Mouse (Mus musculus): ENCODE measurements around the gene Gm9918. TPM values are rescaled to one million over a fixed set of nuclear protein-coding genes. Genes with fewer than 3 reads are reported as not detected.

The Gm9918 gene
- polyA plus RNA-seq, 1 experiment: 0.15 TPM

DNA sequence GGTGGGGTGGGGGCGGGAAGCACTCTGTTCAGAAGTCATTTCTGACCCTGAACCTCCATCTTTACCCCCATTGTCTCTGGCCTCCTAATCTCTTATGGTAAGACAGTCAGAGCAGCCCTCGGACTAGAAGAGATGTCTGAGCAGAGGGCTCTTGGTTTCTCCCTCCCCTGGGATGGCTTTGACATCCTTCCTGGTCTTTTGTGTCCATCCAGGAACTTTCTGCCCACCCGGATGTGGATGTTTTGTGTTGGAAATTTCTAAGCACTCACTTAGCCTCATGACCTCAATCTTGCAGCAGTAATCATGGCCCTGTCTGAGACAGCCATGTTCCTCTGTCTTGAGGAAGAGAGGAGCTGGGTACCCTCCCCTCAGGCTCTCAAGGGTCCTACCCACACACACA lies 1.1 kb downstream of the Gm9918 start:
- no peak overlapping the region for H3K4me3 ChIP-seq (replicated peaks; ENCODE audit: insufficient read depth, low read depth, low read length)
- TF ChIP-seq CTCF (IDR thresholded peaks at IDR 0.05; ENCODE audit: borderline replicate concordance, insufficient read depth, low read depth, low read length) (no peak), POLR2A (IDR thresholded peaks at IDR 0.05; ENCODE audit: borderline replicate concordance, insufficient read depth, low read length) (no peak)

DNA sequence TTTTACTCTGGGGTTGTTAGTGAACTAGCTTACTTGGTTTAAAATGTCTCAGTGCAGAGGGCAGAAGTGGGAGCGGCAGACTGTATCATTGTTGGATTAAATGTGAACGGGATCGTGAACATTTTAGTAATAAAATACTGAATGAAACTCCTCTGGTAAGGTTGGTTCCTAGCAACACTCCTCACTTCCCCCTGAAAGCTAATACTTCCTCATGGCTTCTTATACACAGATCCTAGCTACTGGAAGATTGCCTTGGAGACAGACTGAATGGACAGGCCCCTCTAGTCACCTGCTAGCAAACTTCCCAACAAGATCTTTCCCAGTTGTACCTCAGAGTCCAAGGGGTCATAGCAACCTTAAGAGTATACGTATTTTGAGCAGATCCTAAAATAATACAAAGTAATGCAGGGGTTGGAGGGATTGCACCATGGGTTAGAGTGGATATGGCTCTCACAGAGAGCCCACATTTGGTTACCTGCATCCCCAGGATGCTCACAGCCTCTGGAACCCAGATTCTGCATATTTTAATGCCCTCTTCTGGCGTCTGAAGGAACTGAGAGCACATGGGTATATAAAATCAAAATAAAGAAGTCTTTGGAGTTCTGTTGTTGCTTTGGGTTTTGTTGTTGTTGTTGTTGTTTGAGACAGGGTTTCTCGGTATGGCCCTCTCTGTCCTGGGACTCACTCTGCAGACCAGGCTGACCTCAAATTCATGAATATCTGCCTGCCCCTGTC lies 3.8 kb downstream of the Gm9918 start:
- no peak overlapping the region for H3K27ac ChIP-seq (ENCODE audit: insufficient read depth, low read length)
- no peaks in the 10 kb centered on the region for H3K4me1 ChIP-seq (ENCODE audit: control insufficient read depth, insufficient read depth, low read length)
- TF ChIP-seq POLR2A (IDR thresholded peaks at IDR 0.05; ENCODE audit: borderline replicate concordance, insufficient read depth, low read length): no peak
- no peak for TF ChIP-seq CTCF (IDR thresholded peaks at IDR 0.05; ENCODE audit: borderline replicate concordance, insufficient read depth, low read depth, low read length)
- no peak for DNase-seq
- no peak overlapping the region for H3K4me3 ChIP-seq (replicated peaks; ENCODE audit: insufficient read depth, low read depth, low read length)
- WGBS: 75% methylated on average over 6 of the region's 6 CpGs
- H3K27me3 ChIP-seq (ENCODE audit: control insufficient read depth, insufficient read depth, low read length): no peaks in the 10 kb centered on the region

More for the DNA sequence above, 1.1 kb downstream of the Gm9918 start:
- DNase-seq: no peak
- H3K27ac ChIP-seq (ENCODE audit: insufficient read depth, low read length): no peak overlapping the region
- no peaks in the 10 kb centered on the region for H3K4me1 ChIP-seq (ENCODE audit: control insufficient read depth, insufficient read depth, low read length)
- H3K27me3 ChIP-seq (ENCODE audit: control insufficient read depth, insufficient read depth, low read length): no peaks in the 10 kb centered on the region
- 40% methylated on average over 3 of the region's 3 CpGs for WGBS

DNA sequence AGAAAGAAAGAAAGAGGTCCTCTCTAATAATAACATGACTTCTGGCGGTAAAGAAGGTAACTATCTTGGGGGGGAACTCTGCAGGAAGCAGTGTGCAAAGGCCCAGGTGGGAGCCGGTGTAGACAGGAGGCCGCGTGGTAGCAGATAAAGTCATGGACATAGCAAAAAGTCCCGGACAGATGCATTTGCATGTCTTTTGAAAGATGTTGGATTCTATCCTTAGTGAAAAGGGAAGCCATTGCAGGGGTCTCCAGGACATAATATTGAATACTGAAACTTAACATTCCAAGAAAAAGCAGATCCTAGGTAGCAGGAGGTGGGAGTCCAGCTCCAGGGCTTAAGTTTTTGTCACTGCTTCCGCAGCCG lies 8.3 kb downstream of the Gm9918 start:
- TF ChIP-seq CTCF (IDR thresholded peaks at IDR 0.05; ENCODE audit: borderline replicate concordance, insufficient read depth, low read depth, low read length) (no peak), POLR2A (IDR thresholded peaks at IDR 0.05; ENCODE audit: borderline replicate concordance, insufficient read depth, low read length) (no peak)
- Histone ChIP-seq H3K4me3 (replicated peaks; ENCODE audit: insufficient read depth, low read depth, low read length) (peak overlapping the region; percentile 71), H3K27ac (ENCODE audit: insufficient read depth, low read length) (no peak overlapping the region), H3K27me3 (ENCODE audit: control insufficient read depth, insufficient read depth, low read length) (no peaks in the 10 kb centered on the region), H3K4me1 (ENCODE audit: control insufficient read depth, insufficient read depth, low read length) (peaks cover 8% of the 10 kb centered on the region; the same call in 1 of the 2 replicates)
- WGBS: 31% methylated on average over 7 of the region's 7 CpGs
- no peak for DNase-seq

DNA sequence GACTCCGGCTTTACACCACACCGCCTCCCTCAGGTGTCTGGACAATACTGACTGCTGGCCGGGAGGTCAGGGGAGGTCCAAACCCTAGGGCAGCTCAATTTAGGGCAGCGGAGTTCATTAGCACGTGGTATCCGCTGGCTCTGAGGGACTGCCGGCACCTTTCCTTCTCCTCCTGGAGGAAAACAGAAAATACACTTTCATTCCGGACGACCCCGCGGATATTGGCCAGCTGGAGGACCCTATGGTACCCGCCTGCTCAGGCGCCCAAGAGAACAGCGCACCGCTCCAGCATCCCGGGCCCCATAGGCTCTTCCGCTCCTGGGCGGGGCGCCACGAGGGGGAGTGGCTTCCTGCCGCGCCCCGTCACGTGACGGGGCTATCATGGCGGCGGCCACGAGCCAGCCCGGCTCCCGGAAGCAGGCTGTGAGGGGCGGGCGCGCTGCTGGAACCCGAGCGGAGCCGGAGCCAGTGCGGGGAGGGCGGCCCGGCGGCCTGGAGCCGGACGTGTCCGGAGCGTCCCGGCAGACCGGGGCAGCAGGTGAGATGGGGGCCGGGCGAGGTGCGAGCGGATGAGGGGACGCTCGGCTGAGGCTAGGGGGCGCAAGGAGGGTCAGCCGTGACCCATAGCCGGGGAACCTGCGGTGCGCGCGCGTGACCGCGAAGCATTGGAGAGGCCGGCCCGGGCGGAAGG lies 8.9 kb downstream of the Gm9918 start, which contains the start of gene Mfsd5:
TSS of gene Mfsd5 (plus strand) at position 363 of the 691 bp plus-strand sequence.
- under 1% methylated on average over 65 of the region's 65 CpGs for WGBS
- DNase-seq: peak; percentile 90 to 91
- TF ChIP-seq POLR2A (IDR thresholded peaks at IDR 0.05; ENCODE audit: borderline replicate concordance, insufficient read depth, low read length): peak; percentile 84
- peak; percentile 20; the same call in 1 of the 2 replicates for TF ChIP-seq CTCF (IDR thresholded peaks at IDR 0.05; ENCODE audit: borderline replicate concordance, insufficient read depth, low read depth, low read length)
- Histone ChIP-seq H3K4me1 (ENCODE audit: control insufficient read depth, insufficient read depth, low read length) (peaks cover 8% of the 10 kb centered on the region; the same call in 1 of the 2 replicates), H3K27me3 (ENCODE audit: control insufficient read depth, insufficient read depth, low read length) (no peaks in the 10 kb centered on the region), H3K27ac (ENCODE audit: insufficient read depth, low read length) (peak within 1 kb of the TSS; percentile 73), H3K4me3 (replicated peaks; ENCODE audit: insufficient read depth, low read depth, low read length) (peak within 1 kb of the TSS; percentile 71)

DNA sequence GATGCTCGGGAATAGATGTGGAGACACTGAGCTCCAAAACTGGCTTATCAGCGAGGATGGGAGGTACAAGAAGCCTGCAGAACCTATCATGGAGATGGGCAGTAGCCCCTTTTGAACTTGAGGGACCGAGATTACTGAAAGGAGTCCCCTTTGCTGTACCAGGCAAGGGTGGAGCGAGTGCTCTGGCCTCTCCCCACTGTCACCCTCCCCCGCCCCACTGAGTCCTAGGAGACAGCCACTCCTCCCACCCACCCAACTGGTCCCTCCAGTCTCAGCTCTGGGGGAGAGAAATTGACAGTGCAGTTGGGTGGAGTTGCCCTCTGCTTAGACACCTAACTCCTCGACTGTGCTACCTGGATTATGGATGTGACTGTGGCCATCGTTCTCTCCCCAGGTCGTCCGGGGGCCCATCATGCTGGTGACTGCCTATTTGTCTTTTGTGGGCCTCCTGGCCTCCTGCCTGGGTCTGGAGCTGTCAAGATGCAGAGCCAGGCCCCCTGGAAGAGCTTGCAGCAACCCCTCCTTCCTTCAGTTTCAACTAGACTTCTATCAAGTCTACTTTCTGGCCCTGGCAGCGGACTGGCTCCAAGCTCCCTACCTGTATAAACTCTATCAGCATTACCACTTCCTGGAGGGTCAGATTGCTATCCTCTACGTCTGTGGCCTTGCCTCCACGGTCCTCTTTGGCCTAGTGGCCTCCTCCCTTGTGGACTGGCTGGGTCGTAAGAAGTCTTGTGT lies 9.6 kb downstream of the Gm9918 start:
- DNase-seq: peak in 1 of 2 experiments; percentile 17
- Histone ChIP-seq H3K4me1 (ENCODE audit: control insufficient read depth, insufficient read depth, low read length) (peaks cover 8% of the 10 kb centered on the region; the same call in 1 of the 2 replicates), H3K4me3 (replicated peaks; ENCODE audit: insufficient read depth, low read depth, low read length) (peak overlapping the region; percentile 71), H3K27me3 (ENCODE audit: control insufficient read depth, insufficient read depth, low read length) (no peaks in the 10 kb centered on the region), H3K27ac (ENCODE audit: insufficient read depth, low read length) (peak overlapping the region; percentile 73)
- no peak for TF ChIP-seq POLR2A (IDR thresholded peaks at IDR 0.05; ENCODE audit: borderline replicate concordance, insufficient read depth, low read length)
- no peak for TF ChIP-seq CTCF (IDR thresholded peaks at IDR 0.05; ENCODE audit: borderline replicate concordance, insufficient read depth, low read depth, low read length)
- 23% methylated on average over 13 of the region's 13 CpGs for WGBS

DNA sequence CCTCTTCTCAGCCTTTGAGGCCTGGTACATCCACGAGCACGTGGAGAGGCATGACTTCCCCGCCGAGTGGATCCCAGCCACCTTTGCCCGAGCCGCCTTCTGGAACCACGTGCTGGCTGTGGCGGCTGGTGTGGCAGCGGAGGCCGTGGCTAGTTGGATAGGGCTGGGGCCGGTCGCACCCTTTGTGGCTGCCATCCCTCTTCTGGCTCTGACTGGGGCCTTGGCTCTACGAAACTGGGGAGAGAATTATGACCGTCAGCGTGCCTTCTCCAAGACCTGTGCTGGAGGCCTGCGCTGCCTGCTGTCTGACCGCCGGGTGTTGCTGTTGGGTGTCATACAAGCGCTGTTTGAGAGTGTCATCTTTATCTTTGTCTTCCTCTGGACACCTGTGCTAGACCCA lies 10.3 kb downstream of the Gm9918 start:
- no peaks in the 10 kb centered on the region for H3K27me3 ChIP-seq (ENCODE audit: control insufficient read depth, insufficient read depth, low read length)
- 90% methylated on average over 19 of the region's 19 CpGs for WGBS
- DNase-seq: no peak
- H3K27ac ChIP-seq (ENCODE audit: insufficient read depth, low read length): no peak overlapping the region
- no peak for TF ChIP-seq CTCF (IDR thresholded peaks at IDR 0.05; ENCODE audit: borderline replicate concordance, insufficient read depth, low read depth, low read length)
- TF ChIP-seq POLR2A (IDR thresholded peaks at IDR 0.05; ENCODE audit: borderline replicate concordance, insufficient read depth, low read length): no peak
- peaks cover 8% of the 10 kb centered on the region; the same call in 1 of the 2 replicates for H3K4me1 ChIP-seq (ENCODE audit: control insufficient read depth, insufficient read depth, low read length)
- peak overlapping the region; percentile 71 for H3K4me3 ChIP-seq (replicated peaks; ENCODE audit: insufficient read depth, low read depth, low read length)

DNA sequence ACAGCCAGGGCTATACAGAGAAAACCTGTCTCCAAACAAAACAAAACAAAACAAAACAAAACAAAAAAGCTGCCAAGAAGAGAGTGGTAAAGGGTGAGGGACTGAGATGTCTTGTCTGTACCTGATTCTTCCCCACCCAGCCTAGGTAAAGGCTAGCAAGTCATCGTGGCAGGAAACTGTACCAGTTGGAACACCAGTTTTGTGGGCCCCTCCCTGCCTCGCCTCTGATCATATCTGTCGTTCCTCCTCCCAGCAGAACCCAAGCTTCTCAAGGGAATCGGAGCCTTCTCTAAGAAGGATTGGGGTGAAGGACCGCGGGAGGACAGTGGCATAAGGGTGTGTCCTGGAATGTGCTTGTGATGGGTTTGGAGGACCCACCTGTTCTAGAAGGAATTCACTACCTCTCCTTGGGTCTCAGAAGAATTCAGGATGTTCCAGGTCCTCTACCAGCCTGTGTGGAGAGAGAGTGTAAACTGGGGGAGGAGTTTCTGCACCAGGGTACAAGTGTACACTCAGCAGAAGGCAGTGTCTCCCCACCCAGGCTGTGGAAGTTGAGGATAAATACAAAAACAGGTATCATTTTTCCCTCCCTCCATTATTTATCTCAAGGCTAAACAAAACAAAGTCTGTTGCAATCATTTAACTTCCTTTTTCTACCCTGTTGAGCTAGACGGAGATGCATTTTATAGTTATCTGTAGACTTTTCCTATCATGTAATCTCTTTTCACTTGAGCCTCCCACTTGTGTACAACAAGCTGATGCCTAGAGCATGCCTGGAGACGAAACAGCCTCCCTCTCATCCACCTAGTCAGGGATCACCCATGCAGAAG lies 12.3 kb downstream of the Gm9918 start:
- H3K4me3 ChIP-seq (replicated peaks; ENCODE audit: insufficient read depth, low read depth, low read length): no peak overlapping the region
- H3K27me3 ChIP-seq (ENCODE audit: control insufficient read depth, insufficient read depth, low read length): no peaks in the 10 kb centered on the region
- WGBS: 79% methylated on average over 8 of the region's 8 CpGs
- H3K27ac ChIP-seq (ENCODE audit: insufficient read depth, low read length): no peak overlapping the region
- H3K4me1 ChIP-seq (ENCODE audit: control insufficient read depth, insufficient read depth, low read length): peaks cover 8% of the 10 kb centered on the region; the same call in 1 of the 2 replicates
- DNase-seq: no peak
- TF ChIP-seq POLR2A (IDR thresholded peaks at IDR 0.05; ENCODE audit: borderline replicate concordance, insufficient read depth, low read length) (no peak), CTCF (IDR thresholded peaks at IDR 0.05; ENCODE audit: borderline replicate concordance, insufficient read depth, low read depth, low read length) (no peak)

Data from cerebellum, adult 2 months (tissue).